Mouse (Mus musculus): ENCODE measurements around the gene Acot7. TPM values are rescaled to one million over a fixed set of nuclear protein-coding genes. Genes with fewer than 3 reads are reported as not detected.

The Acot7 gene
- polyA plus RNA-seq, 1 experiment from 2014 or later: 72.4 TPM

DNA sequence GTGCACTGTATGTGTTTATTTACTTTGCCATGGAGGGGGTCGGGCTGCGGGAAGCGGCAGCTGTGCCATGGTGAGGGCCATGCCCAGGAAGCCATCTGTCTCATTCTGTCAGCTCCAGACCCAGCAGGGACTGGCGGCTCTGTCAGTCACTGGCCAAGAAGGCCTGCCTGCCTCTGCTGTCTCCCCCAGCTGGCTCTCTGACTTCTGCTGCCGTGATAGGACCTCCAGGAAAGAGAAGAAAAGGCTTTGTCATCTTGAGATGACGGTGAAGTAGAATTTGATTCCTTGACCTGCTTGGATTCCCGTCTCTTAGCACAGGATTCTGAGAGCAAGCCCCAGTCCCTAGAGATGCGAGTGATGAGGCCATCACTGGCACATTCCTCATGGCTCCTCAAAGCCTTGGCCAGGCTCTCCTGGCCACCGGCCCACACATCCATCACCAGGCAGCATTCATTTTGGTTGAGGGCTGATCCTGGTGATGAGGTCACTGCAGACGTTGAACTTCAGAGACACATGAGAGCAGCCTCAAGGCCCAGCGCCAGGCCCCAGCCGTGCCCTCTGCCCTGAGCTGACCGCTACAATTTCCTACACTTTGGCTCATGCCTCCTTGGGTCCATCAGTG is 89.9 kb downstream of the Acot7 start:
- peaks cover 27% of the 10 kb centered on the region; the same call in 1 of the 2 replicates for H3K4me1 ChIP-seq (ENCODE audit: control insufficient read depth, insufficient read depth, low read length)
- H3K27ac ChIP-seq (ENCODE audit: low read length): no peak overlapping the region
- no peaks in the 10 kb centered on the region for H3K36me3 ChIP-seq (ENCODE audit: control insufficient read depth, insufficient read depth, low read length)
- H3K27me3 ChIP-seq (ENCODE audit: control insufficient read depth, insufficient read depth, low read length): no peaks in the 10 kb centered on the region
- H3K9me3 ChIP-seq (ENCODE audit: control insufficient read depth, low read depth, low read length): no peaks in the 10 kb centered on the region
- H3K9ac ChIP-seq (replicated peaks; ENCODE audit: low read depth, low read length): no peak overlapping the region
- H3K4me2 ChIP-seq (replicated peaks; ENCODE audit: low read depth, low read length): no peak overlapping the region
- ATAC-seq (ENCODE audit: insufficient number of reproducible peaks, insufficient read depth, low FRiP score, low read depth): no peak
- WGBS: 59% methylated on average over 13 of the region's 13 CpGs
- no peak overlapping the region for H3K4me3 ChIP-seq (ENCODE audit: low read depth, low read length)

DNA sequence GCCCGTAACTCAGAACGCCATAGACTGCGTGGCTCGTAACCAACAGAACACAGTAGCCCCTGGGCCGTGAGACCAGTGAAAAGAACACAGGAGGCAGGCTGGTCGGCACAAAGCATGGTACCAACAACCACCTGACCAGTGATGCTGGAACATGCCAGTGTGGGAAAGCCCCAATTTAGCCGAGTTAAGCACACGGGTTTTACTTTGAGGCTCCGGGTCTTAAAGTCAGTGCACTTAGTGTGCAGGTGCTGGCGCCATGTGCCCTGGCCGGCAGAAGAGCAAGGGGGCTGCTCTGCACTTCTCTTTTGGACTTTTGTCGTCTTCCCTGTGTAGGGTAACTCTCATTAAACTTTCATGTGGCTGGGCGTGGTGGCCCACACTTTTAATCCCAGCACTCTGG is 92.0 kb downstream of the Acot7 start:
- ATAC-seq (ENCODE audit: insufficient number of reproducible peaks, insufficient read depth, low FRiP score, low read depth): no peak
- Histone ChIP-seq H3K9me3 (ENCODE audit: control insufficient read depth, low read depth, low read length) (no peaks in the 10 kb centered on the region), H3K36me3 (ENCODE audit: control insufficient read depth, insufficient read depth, low read length) (no peaks in the 10 kb centered on the region), H3K4me1 (ENCODE audit: control insufficient read depth, insufficient read depth, low read length) (peaks cover 30% of the 10 kb centered on the region), H3K27ac (ENCODE audit: low read length) (no peak overlapping the region), H3K4me3 (ENCODE audit: low read depth, low read length) (no peak overlapping the region), H3K9ac (replicated peaks; ENCODE audit: low read depth, low read length) (no peak overlapping the region), H3K4me2 (replicated peaks; ENCODE audit: low read depth, low read length) (no peak overlapping the region), H3K27me3 (ENCODE audit: control insufficient read depth, insufficient read depth, low read length) (no peaks in the 10 kb centered on the region)
- WGBS: 85% methylated on average over 13 of the region's 13 CpGs

DNA sequence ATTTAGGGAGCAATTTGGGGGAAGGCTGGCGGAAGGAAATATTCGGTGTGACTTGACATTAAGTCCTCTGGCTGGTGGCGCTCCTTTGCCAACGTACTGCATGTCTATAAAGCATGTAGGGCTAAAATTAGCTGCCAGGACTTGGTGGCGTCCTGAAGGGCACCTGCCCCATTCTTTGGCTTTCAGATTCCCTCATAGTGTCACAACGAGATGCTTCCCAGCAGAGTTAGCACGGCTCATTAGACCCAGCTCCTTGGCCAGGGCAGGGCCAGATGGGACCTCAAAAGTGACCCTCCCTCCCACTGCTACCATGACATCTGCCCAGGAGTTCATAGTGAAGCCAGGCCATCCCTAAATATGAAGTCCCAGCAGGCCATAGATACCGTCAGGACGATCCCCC is 92.7 kb downstream of the Acot7 start:
- no peaks in the 10 kb centered on the region for H3K9me3 ChIP-seq (ENCODE audit: control insufficient read depth, low read depth, low read length)
- peaks cover 30% of the 10 kb centered on the region for H3K4me1 ChIP-seq (ENCODE audit: control insufficient read depth, insufficient read depth, low read length)
- H3K27ac ChIP-seq (ENCODE audit: low read length): no peak overlapping the region
- H3K9ac ChIP-seq (replicated peaks; ENCODE audit: low read depth, low read length): no peak overlapping the region
- 88% methylated on average over 9 of the region's 9 CpGs for WGBS
- H3K4me2 ChIP-seq (replicated peaks; ENCODE audit: low read depth, low read length): no peak overlapping the region
- no peak for ATAC-seq (ENCODE audit: insufficient number of reproducible peaks, insufficient read depth, low FRiP score, low read depth)
- no peaks in the 10 kb centered on the region for H3K36me3 ChIP-seq (ENCODE audit: control insufficient read depth, insufficient read depth, low read length)
- H3K4me3 ChIP-seq (ENCODE audit: low read depth, low read length): no peak overlapping the region
- H3K27me3 ChIP-seq (ENCODE audit: control insufficient read depth, insufficient read depth, low read length): 0 out of 2 replicates have a peak, but pooled peaks cover 3% of the 10 kb centered on the region

DNA sequence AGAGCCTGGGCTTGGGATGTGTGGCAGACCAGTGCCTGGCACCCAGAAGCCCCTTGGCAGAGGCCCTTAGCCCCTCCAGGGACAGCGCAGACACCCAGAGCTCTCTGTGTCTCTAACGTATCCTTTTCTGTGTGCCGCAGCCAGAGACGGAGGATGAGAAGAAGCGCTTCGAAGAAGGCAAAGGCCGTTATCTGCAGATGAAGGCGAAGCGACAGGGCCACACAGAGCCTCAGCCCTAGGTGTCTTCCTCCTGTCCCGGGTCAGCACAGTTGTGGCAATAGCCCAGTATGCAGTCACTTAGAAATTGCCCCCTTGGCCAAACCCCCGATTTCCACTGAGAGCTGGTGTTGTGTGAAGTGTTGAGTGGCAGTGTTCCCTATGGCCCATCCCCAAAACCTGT is 93.4 kb downstream of the Acot7 start:
- H3K4me1 ChIP-seq (ENCODE audit: control insufficient read depth, insufficient read depth, low read length): peaks cover 30% of the 10 kb centered on the region

GRCm38 (mm10) chr4:152272006-152272405 is 94.1 kb downstream of the Acot7 start:
- WGBS: 64% methylated on average over 7 of the region's 7 CpGs
- H3K9me3 ChIP-seq (ENCODE audit: control insufficient read depth, low read depth, low read length): no peaks in the 10 kb centered on the region
- 0 out of 2 replicates have a peak, but pooled peaks cover 3% of the 10 kb centered on the region for H3K27me3 ChIP-seq (ENCODE audit: control insufficient read depth, insufficient read depth, low read length)
- H3K27ac ChIP-seq (ENCODE audit: low read length): peak overlapping the region; percentile 84; the same call in 1 of the 2 replicates
- ATAC-seq (ENCODE audit: insufficient number of reproducible peaks, insufficient read depth, low FRiP score, low read depth): no peak
- peaks cover 30% of the 10 kb centered on the region for H3K4me1 ChIP-seq (ENCODE audit: control insufficient read depth, insufficient read depth, low read length)
- no peak overlapping the region for H3K4me3 ChIP-seq (ENCODE audit: low read depth, low read length)
- H3K36me3 ChIP-seq (ENCODE audit: control insufficient read depth, insufficient read depth, low read length): no peaks in the 10 kb centered on the region
- no peak overlapping the region for H3K9ac ChIP-seq (replicated peaks; ENCODE audit: low read depth, low read length)
- H3K4me2 ChIP-seq (replicated peaks; ENCODE audit: low read depth, low read length): no peak overlapping the region

More for the DNA sequence above, 93.4 kb downstream of the Acot7 start:
- ATAC-seq (ENCODE audit: insufficient number of reproducible peaks, insufficient read depth, low FRiP score, low read depth): no peak
- H3K36me3 ChIP-seq (ENCODE audit: control insufficient read depth, insufficient read depth, low read length): no peaks in the 10 kb centered on the region
- WGBS: 88% methylated on average over 11 of the region's 11 CpGs
- peak overlapping the region; percentile 84; the same call in 1 of the 2 replicates for H3K27ac ChIP-seq (ENCODE audit: low read length)
- no peaks in the 10 kb centered on the region for H3K9me3 ChIP-seq (ENCODE audit: control insufficient read depth, low read depth, low read length)
- H3K27me3 ChIP-seq (ENCODE audit: control insufficient read depth, insufficient read depth, low read length): 0 out of 2 replicates have a peak, but pooled peaks cover 3% of the 10 kb centered on the region
- H3K9ac ChIP-seq (replicated peaks; ENCODE audit: low read depth, low read length): no peak overlapping the region
- no peak overlapping the region for H3K4me3 ChIP-seq (ENCODE audit: low read depth, low read length)
- no peak overlapping the region for H3K4me2 ChIP-seq (replicated peaks; ENCODE audit: low read depth, low read length)

GRCm38 (mm10) chr4:152272449-152273049 is 94.6 kb downstream of the Acot7 start:
- WGBS: 22% methylated on average over 9 of the region's 9 CpGs
- Histone ChIP-seq H3K27me3 (ENCODE audit: control insufficient read depth, insufficient read depth, low read length) (0 out of 2 replicates have a peak, but pooled peaks cover 3% of the 10 kb centered on the region), H3K4me1 (ENCODE audit: control insufficient read depth, insufficient read depth, low read length) (peaks cover 30% of the 10 kb centered on the region), H3K36me3 (ENCODE audit: control insufficient read depth, insufficient read depth, low read length) (no peaks in the 10 kb centered on the region), H3K4me3 (ENCODE audit: low read depth, low read length) (no peak overlapping the region), H3K27ac (ENCODE audit: low read length) (peak overlapping the region; percentile 84), H3K4me2 (replicated peaks; ENCODE audit: low read depth, low read length) (no peak overlapping the region), H3K9me3 (ENCODE audit: control insufficient read depth, low read depth, low read length) (no peaks in the 10 kb centered on the region), H3K9ac (replicated peaks; ENCODE audit: low read depth, low read length) (0 out of 2 replicates have a peak overlapping the region, but pooled peaks have one; percentile 4)
- peak; percentile 23; the same call in 1 of the 2 replicates for ATAC-seq (ENCODE audit: insufficient number of reproducible peaks, insufficient read depth, low FRiP score, low read depth)

DNA sequence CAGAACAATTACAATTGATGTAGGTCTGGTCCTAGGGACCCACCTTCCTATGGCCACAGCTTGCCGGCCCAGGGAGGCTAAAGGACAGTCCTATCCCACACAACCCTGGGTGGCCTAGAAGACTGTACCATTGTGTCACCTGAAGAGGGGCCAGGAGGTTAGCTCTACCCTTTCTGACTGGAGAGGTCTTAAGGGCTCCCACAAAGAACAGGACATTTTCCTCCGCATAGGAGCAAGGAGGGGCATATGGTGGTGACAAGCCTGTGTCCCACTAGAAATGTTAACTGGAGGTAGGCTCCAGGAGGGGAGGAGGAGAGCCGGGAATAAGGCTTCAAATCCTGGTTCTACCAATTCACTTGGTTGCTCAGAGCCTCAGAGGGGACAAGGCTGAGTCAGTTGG is 95.3 kb downstream of the Acot7 start:
- H3K9ac ChIP-seq (replicated peaks; ENCODE audit: low read depth, low read length): no peak overlapping the region
- H3K27ac ChIP-seq (ENCODE audit: low read length): peak overlapping the region; percentile 84
- 0 out of 2 replicates have a peak, but pooled peaks cover 3% of the 10 kb centered on the region for H3K27me3 ChIP-seq (ENCODE audit: control insufficient read depth, insufficient read depth, low read length)
- 37% methylated on average over 3 of the region's 3 CpGs for WGBS
- peak overlapping the region; percentile 95; the same call in 1 of the 2 replicates for H3K4me2 ChIP-seq (replicated peaks; ENCODE audit: low read depth, low read length)
- 0 out of 2 replicates have a peak, but pooled peaks have one; percentile 5 for ATAC-seq (ENCODE audit: insufficient number of reproducible peaks, insufficient read depth, low FRiP score, low read depth)
- peaks cover 30% of the 10 kb centered on the region for H3K4me1 ChIP-seq (ENCODE audit: control insufficient read depth, insufficient read depth, low read length)
- no peak overlapping the region for H3K4me3 ChIP-seq (ENCODE audit: low read depth, low read length)
- H3K36me3 ChIP-seq (ENCODE audit: control insufficient read depth, insufficient read depth, low read length): no peaks in the 10 kb centered on the region
- H3K9me3 ChIP-seq (ENCODE audit: control insufficient read depth, low read depth, low read length): no peaks in the 10 kb centered on the region

- H3K27me3 ChIP-seq (ENCODE audit: control insufficient read depth, insufficient read depth, low read length): 0 out of 2 replicates have a peak, but pooled peaks cover 3% of the 10 kb centered on the region
- peak; percentile 60 for ATAC-seq (ENCODE audit: insufficient number of reproducible peaks, insufficient read depth, low FRiP score, low read depth)
- H3K4me1 ChIP-seq (ENCODE audit: control insufficient read depth, insufficient read depth, low read length): peaks cover 30% of the 10 kb centered on the region
- H3K36me3 ChIP-seq (ENCODE audit: control insufficient read depth, insufficient read depth, low read length): no peaks in the 10 kb centered on the region
- 2% methylated on average over 46 of the region's 48 CpGs for WGBS
- H3K4me3 ChIP-seq (ENCODE audit: low read depth, low read length): peak within 1 kb of the TSS; percentile 54
- peak within 1 kb of the TSS; percentile 57 for H3K9ac ChIP-seq (replicated peaks; ENCODE audit: low read depth, low read length)
- peak within 1 kb of the TSS; percentile 84 for H3K27ac ChIP-seq (ENCODE audit: low read length)
- H3K9me3 ChIP-seq (ENCODE audit: control insufficient read depth, low read depth, low read length): no peaks in the 10 kb centered on the region
- peak within 1 kb of the TSS; percentile 95 for H3K4me2 ChIP-seq (replicated peaks; ENCODE audit: low read depth, low read length)
These were observed 95.8 kb downstream of the Acot7 start, which contains the start of gene Gpr153 for GRCm38 (mm10) chr4:152273621-152274236. TSS of gene Gpr153 (plus strand) at chr4:152274232.

All from stomach, embryonic 14.5 days (tissue).